Mouse (Mus musculus) 3134 (cell line): ENCODE data around the gene Fam169a.
"Not testable (repeated sequence)": the region's sequence is repeated elsewhere in the genome, so short reads cannot be mapped to it uniquely, and the experiment has no call there.

Experiments used
- DNase-seq: peaks from one replicate; pipeline ENCODE4 v3.0.0-alpha.2; 2011; ENCODE audit warnings: low spot score; ENCODE audit not compliant: insufficient read length; ENCODE audit errors: extremely low read depth

The Fam169a gene

DNA sequence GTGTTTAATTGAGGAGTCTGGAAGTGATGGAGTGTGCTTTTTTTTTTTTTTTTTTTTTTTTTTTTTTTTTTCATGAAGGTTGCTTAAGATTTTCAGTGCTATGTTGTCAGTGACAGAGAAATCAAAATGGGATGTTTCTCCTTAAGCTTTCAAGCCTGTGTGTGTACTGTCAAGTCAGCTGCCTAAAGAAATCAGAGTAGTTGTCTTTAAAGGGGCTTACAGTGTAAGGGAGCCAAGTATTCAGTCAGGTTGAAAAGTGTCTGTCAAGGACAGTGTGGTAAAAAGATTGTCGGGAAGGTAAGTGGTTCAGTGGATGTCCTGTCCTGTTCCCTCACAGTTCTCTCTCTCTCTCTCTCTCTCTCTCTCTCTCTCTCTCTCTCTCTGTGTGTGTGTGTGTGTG lies 6.4 kb downstream of the Fam169a start:
- DNase-seq: no peak

DNA sequence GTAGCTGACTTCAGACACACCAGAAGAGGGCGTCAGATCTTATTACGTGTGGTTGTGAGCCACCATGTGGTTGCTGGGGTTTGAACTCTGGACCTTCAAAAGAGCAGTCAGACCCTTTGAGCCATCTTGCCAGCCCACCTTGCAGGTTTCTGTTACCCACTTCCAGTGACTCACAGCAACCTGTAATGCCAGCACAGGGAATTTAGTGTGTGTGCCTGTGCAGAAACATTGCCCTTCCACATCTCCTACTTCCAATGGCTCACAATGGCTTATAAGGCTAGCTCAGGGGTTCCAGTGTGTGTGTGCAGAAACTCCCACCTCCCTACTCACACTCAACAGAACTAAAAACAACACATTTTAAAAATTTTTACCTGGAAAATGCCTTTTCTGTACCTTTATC lies 10.5 kb downstream of the Fam169a start:
- no peak for DNase-seq

DNA sequence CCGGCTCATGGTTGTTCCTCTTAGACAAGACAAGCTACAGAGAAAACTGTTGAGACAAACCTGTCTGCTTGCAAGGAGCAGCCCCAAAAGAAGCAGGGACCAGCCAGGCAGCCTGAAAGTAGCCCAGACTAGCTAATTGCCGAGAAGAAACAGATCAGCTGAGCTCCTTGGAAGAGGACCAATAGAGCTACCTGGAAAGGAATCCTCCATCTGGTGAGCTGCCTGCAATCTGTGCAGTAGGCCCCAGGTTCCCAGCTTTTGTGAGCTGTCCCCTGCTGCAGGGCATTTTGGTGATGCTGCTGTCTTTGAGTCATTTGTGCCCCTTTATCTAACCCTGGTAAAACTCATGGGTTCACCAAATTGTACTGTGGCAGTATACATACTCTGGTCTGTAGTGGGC lies 13.1 kb downstream of the Fam169a start:
- DNase-seq: no peak

DNA sequence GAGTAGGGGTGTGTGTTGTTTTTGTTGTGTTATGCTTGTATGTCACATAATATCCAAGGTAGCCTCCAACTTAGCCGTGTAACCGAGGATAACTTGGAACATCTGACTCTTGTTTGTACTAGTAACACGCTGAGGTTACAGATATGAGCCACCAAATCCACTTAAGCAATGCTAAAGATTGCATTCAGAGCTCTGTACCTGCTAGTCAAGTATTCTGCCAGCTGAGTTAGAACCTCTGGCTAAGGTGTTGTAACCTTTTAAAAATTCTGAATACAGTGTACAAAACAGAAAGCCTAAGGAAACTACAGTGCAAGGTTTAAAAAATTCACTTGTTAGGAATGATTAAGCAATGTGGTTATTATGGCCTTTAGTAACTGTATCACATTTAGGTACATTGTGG lies 13.5 kb downstream of the Fam169a start:
- no peak for DNase-seq

DNA sequence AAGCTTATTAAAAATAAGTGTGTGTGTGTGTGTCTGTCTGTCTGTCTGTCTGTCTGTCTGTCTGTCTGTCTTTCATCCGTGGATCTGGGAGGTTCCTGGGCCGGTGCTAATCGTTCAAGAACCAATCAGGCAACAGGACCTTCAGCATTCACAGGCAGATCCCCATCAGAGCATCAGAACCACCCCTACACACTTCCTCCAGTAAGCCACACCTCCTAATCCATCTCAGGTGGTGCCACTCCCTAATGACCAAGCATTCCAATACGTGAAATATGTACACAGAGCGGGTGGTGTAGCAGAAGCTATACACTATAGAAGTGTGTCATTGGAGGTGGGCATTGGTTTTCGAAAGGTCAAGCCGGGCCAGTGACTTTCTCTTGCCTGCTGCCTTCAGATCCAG lies 15.3 kb downstream of the Fam169a start:
- DNase-seq: no peak

DNA sequence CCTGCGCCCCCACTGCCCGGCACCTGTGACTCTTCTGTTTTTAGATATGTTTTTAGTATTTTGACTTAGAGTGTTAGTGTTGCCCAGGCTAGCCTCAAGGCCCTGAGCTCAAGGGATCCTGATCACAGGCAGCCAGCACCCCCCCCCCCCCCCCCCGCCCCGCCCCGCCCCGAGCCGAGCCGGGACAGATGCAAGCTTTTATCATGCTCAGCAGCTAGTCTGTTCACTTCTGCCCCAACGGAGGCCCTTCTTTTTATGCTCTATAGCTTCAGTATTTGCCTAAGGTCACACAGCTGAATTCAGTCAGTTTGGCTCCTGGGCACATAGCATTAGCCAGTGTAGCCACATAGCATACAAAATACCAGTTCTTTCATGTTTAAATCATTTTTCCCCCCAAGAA lies 19.2 kb downstream of the Fam169a start:
- DNase-seq: no peak

DNA sequence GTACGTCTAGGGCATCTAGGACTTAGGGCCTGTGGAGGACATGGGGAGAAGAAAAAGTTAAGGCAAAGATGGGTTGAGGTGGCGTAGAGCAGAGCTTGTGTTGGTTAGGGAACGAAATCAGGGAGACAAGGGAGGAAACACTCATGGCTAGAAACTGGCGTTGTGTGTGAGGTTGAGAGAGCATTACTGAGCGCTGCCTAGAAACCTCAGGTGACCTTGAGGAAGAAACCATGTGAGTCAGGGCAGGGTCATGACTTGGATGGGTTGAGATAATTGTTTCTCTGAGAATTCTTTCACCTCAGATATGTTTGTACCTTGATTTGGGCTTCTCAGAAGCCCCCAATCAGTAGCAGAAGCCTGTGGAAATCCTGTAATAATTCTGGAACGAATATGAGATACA lies 20.3 kb downstream of the Fam169a start:
- no peak for DNase-seq

DNA sequence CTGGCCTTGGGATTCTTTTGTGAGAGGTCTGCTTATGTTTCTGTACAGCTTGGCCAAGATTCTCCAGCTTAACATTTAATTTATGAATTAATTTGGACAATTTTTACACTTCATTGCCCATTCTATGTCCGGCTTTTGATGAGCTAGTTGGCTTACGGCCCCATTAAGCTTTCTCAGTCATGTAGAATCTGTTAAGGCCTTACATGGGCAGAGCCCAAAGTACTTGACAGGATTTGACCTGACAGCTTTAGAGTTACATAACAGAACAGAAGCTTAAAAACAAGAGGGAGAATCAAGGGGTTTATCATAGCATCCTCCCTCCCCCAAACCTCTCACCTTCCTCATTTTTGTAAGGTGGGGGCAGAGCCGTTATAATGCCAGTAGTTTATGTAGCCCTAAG lies 21.1 kb downstream of the Fam169a start:
- no peak for DNase-seq

DNA sequence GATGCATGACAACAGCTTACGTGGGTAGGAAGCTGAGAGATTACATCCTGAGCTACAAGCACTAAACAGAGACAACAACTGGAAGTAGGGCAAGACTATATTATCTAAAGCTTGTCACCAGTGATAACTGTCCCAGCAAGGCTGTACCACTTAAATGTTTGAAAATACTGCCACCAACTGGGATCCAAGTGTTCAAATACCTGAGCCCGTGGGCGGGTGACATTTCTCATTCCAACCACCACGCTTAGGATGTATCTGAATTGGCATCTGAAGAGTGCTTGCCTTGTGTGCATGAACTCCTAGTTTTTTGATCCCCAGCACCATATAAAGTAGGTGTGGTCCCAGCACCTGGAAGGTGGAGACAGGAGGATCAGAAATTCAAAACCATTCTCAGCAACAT lies 28.6 kb downstream of the Fam169a start:
- no peak for DNase-seq

DNA sequence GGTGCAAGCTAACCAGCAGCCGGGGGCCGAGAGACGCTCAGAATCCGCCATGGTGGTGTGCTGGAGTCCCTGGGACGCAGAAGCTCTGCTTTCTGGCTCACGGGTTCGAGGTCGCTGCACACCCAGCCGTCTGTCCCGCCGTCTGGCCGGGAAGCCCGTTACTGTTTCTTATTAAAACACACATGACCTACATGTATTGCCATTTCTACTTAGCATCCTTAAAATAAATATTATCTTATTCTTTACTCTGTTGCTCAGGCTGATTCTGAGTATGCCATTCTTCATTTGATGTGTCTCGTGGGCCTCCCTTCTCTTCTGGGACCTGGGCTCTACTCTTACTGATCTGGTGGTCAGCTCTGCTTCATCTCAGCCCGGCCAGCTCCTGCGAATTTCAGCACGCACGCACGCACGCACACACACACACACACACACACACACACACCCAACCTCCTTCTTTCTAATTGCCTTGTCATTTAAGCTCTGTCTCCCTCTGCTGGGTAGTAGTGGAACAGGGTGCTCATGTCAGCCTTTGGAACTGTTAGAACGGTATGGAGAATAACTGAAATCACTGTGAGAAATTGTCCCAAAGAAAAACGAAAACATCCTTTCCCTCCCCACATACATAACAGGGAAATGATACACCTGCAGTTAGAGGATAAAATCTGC lies 32.2 kb downstream of the Fam169a start, which contains the start of gene Gm6169:
Gene Gm6169 (minus strand): TSS at position 51 of the 666 bp plus-strand sequence.
- DNase-seq: peak; percentile 14

DNA sequence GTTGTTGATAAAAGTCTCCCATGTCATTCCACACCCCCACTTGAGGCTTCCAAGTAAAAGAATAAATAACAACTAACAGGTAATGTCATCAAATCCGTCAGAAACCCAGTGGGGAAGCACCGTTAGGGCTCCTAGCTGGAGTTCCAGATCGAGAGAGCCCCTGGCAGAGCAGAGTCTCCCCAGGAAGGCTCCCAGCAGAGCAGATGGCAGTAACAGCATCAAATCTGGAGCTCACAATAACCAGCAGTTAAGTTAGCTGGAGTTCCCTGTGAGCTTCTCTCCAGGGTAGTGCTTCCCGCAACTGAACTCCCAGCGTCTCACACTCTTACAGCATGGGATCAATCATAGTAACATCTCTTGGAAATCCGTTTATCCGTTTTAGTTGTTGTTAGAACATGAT lies 37.9 kb downstream of the Fam169a start:
- no peak for DNase-seq

DNA sequence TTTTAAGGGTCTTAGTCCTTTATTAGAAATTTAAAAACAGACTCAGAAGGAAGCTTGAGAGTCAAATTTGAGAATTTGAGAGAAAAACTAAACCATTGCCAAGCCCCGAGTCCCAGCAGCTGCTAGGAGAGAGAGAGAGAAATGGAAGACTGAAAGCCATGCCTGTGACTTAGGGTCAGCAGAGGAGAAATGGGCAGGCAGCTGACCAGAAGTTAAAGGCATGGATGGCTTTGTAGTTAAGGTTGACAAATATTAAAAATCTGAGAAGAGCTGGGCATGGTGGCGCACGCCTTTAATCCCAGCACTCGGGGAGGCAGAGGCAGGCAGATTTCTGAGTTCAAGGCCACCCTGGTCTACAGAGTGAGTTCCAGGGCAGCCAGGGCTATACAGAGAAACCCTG lies 40.6 kb downstream of the Fam169a start:
- DNase-seq: not testable (repeated sequence)

DNA sequence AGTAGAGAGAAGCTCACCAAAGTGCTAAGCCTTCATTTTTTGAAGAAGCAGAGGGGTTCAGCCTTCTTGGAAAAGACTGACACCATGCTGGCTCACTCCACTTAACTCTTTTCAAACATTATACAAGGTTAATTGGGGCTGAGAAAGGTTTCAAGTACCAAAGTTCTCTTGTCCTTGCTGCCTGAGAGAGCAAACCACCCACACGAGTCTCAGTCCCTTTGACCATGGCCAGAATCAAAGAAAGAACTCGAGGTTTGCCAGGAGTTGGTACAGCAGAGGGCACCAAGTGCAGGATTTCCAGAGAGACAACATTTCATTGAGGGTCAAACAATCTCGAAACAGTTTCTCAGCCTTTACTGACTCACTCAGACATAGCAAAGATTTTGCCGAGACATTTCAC lies 42.0 kb downstream of the Fam169a start:
- DNase-seq: no peak

DNA sequence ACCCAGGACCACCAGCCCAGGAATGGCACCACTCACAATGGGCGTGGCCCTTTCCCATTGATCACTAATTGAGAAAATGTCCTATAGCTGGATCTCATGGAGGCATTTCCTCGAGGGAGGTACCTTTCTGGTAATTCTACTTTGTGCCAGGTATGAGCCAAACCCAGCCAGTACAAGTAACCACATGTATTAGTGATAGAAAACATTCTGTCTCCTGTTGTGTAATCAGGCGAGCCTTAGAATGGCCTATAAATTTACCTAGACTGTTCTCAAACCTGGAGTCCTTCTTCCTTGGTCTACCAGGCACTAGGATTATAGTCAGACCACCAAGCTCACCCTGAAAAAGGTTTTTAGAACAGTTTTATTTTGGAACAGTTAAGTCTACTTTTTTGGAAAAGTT lies 54.3 kb downstream of the Fam169a start:
- no peak for DNase-seq

DNA sequence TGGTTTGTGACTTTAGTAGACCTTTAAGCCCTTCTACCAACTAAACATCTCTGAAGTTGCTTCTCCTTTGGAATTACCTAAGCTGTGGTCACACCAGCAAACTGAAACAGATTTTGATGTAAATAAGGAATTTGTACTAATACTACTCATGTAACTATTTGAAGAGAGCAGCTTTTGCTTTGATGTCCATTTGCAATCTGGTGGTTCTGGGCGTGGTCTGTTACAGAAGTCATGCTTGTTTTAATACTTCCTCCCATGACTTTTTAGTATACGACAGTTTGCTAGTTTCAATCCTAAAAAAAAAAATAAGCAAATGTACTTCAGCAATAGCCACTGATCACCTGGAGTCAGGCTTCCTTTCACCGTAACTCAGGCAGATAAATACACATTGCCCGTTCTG lies 62.6 kb downstream of the Fam169a start:
- DNase-seq: not testable (repeated sequence)

DNA sequence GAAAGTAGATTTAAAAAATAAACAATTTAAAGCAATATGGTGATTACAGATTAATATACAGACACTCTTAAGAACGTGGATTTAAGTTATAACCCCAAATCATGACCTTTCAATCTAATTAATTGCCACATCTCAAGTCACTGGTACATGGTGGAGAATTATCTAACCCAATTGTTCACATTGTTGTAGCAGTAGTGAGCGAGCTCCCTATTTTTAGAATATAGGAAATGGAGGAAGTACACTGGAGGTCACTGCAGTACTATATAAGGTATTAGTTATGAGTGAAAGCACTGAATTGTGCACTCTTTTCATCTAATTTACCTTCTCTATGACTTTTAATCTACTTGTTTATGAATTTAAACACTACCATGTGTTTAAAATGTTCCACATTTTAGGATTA lies 63.3 kb downstream of the Fam169a start:
- not testable (repeated sequence) for DNase-seq

DNA sequence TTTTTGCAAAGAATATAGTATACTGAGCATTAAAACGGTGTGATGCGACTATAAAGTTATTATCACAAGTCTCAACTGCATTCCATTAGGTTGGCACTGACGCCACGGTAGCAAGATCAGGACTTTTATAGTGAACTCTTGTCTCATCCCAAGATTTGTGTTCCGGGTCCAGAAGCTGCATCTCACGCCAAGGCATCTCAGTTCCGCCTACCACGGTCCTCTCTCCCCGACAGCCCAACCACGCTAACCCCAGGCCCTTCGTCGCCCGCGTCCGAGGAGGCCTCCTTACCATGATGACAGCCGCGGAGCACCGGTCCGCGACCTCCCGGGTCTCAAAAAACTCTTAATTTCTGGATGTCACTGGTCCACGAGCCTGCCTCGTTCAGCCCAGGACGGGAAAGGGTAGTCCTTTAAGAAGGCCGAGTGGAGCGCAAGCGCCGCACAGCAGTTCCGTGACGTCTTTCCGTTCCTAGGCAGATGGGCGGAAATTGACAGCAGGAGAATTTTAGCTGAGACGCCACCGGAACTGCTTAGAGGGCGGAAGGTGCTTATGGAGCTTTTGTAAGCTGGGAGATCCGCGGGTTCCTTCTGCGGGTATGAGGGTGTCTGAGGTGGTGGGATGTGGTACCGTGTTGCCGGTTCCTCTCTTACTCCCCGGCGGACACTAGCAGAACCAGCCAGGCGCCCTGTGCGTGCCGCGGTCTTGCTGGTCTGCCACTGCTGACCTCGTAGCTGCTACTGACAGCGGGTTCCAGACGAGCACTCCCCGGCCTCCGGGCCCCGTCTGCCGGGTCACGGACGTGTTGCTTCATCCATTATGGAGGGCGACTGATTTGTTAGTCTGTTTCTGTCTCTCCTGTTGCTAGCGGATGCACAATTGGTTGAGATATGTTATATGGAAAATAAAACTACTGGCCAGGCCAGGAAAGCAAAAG lies 70.6 kb downstream of the Fam169a start, which contains the start of the genes Gfm2 and Nsa2:
Gene Gfm2 (plus strand): TSS at position 472 of the 935 bp plus-strand sequence.
Gene Nsa2 (minus strand): TSS at position 472 of the 935 bp plus-strand sequence.
- DNase-seq: peak; percentile 90

DNA sequence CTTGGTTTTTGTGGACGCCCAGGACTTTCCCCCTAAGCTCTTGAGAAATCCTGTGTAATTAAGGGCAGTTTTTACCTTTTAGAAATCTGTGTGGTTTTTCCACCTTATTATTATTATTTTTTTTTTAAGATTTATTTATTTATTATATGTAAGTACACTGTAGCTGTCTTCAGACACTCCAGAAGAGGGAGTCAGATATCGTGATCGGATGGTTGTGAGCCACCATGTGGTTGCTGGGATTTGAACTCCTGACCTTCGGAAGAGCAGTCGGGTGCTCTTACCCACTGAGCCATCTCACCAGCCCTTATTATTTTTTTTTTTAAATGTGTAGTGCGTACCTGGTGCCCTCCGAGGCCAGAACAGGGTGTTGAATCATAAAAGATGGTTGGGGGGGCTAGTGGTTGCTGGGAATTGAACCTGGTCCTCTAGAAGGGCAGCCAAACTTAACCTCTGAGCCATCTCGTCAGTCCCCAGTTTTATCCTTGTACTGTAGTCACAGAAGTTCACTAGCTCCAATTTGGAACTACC lies 71.4 kb downstream of the Fam169a start:
- DNase-seq: not testable (repeated sequence)

DNA sequence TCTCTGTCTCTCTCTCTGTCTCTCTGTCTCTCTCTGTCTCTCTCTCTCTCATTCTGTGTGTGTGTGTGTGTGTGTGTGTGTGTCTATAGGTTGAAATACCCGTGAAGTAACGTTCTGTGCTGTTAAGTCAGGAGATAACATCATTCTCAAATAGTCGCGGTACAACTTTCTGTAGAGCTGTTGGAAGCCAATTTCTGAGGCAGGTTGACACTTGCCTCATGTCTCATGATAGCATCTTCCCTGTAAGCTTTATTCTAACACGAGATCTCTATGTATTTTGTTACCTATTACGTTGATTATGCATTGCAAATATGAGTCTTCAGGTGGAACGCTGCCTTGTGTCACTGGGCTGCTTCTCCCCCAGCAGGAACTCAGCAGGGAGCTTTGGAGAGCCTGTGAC lies 75.2 kb downstream of the Fam169a start:
- DNase-seq: no peak

DNA sequence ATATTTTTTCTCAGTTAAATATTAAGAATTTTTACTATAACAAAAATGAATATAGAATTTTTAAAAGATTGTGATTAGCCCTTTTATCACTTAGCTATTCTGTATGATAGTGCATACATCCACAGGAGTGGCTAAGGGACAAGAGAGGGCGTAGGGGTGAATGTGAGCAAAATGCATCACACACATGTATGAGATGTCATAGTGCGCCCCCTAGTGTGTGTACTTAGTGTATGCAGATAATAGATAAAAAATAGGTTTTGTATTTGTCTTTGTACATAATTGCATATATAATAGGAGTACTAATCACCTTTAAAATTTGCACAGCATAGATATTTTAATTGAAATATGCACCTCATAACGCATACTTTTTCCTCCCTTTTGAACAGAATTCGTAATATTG lies 78.7 kb downstream of the Fam169a start:
- no peak for DNase-seq

DNA sequence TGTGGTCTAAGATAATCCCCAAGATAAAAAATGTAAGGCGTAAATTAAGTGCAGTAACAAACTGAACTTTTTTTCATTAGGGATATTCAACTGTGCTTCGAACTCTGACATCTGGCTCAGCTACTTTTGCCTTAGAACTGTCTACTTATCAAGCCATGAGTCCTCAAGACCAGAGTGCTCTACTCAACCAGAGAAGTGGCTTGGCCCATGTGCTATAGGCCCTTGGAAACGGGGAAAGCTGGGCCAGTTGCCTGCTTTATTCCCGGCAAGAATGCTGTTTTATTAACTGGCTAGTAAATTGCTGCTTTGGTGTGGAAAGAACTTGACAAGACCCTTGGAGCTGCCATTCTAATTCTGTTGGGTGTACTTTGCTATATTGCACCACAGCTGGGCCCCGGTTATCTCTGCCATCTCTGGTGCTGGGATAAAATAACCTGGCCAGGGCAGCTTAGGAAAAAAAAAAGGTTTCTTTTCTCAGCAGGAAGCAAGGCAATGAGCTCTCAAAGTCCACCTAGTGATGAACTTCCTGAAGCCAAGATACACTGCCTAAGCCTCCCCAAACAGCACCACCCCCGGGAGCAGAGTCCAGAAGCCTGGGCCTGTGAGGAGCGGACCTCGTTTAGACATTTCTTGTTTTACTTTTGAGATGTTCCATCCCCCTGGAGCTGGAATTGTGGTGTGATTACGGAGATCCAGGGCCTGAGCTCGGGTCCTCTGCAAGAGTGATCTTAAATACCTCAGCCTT lies 108.6 kb downstream of the Fam169a start:
- no peak for DNase-seq
